ENCODE assay signal across 25 mouse cellular contexts in genomic region chr2:119762276-119762675, GRCm38 (mm10). TPM values are rescaled to one million over a fixed set of nuclear protein-coding genes. Genes with fewer than 3 reads are reported as not detected.
"Had no signal": no experiment of that assay in that cellular context is flagged by ENCODE, and none has a peak within 500 bp of the region (broad histone marks: within the 10 kb centered on the region; RNA-seq: fewer than 3 reads in every experiment).

No protein-coding gene starts in this region.

- DNase-seq: gastrocnemius, postnatal 14 days; gastrocnemius, postnatal 36 days; heart, adult 11 months; heart, adult 2 months; heart, postnatal 14 days; heart, postnatal 36 days; kidney, adult 18-20 months; kidney, adult 8-10 months; kidney, postnatal 10 days; kidney, postnatal 25 days; kidney, postnatal 4 days; layer of hippocampus, postnatal 36 days; left cerebral cortex, postnatal 4 days had no signal

- H3K27ac ChIP-seq: heart, adult 2 months; heart, embryonic 13.5 days; heart, embryonic 15.5 days; hindbrain, embryonic 14.5 days; intestine, embryonic 15.5 days; layer of hippocampus, adult 2 months; limb, embryonic 13.5 days; limb, embryonic 15.5 days had no signal

- ATAC-seq: hindbrain, embryonic 16.5 days; inflammation-experienced regulatory T-cells, adult 6 months; intestine, embryonic 15.5 days; intestine, postnatal 0 days had no signal

- H3K4me2 ChIP-seq: heart, embryonic 11.5 days; heart, embryonic 13.5 days; heart, embryonic 15.5 days; hindbrain, embryonic 14.5 days; intestine, embryonic 15.5 days; limb, embryonic 13.5 days; limb, embryonic 15.5 days had no signal

- H3K9ac ChIP-seq: heart, embryonic 13.5 days; heart, embryonic 15.5 days; hindbrain, embryonic 14.5 days; intestine, embryonic 15.5 days; limb, embryonic 13.5 days; limb, embryonic 15.5 days had no signal

- H3K4me3 ChIP-seq: heart, adult 2 months; heart, embryonic 13.5 days; heart, embryonic 15.5 days; intestine, embryonic 15.5 days; layer of hippocampus, adult 2 months; limb, embryonic 13.5 days; limb, embryonic 15.5 days had no signal

- H3K9me3 ChIP-seq: heart, embryonic 13.5 days; heart, embryonic 15.5 days; intestine, embryonic 15.5 days; limb, embryonic 13.5 days; limb, embryonic 15.5 days had no signal

RNA-seq across cellular contexts. Expression of gene Ltk, which starts 2.0 kb away (rescaled TPM):
- polyA plus RNA-seq: heart, embryonic 11.5 days; limb, embryonic 11.5 days; limb, embryonic 13.5 days; limb, embryonic 15.5 days had no signal
